Mouse (Mus musculus) hindbrain, embryonic 15.5 days (tissue): ENCODE measurements around the gene Plekhg5. TPM values are rescaled to one million over a fixed set of nuclear protein-coding genes. Genes with fewer than 3 reads are reported as not detected.

Experiments used
- ATAC-seq: fragments of 200-750 bp; cut with Nextera tagmentation; 2 replicates; pipeline ENCODE4 v1.8.0; 2017; ENCODE audit warnings: low read depth, moderate number of reproducible peaks, moderate TSS enrichment; ENCODE audit not compliant: low FRiP score
- H3K27ac ChIP-seq: fragments of 300-500 bp; sonication (generic); replicated peaks from 2 replicates; pipeline ENCODE4 v1.5.1; 2015; ENCODE audit warnings: mild to moderate bottlenecking, inconsistent platforms
- H3K27me3 ChIP-seq: fragments of 300-500 bp; sonication (generic); 2 replicates; pipeline ENCODE4 v1.6.1; 2015; ENCODE audit warnings: control low read depth, inconsistent platforms
- H3K36me3 ChIP-seq: fragments of 300-500 bp; sonication (generic); 2 replicates; pipeline ENCODE4 v1.6.1; 2015; ENCODE audit warnings: control low read depth, inconsistent platforms
- H3K4me1 ChIP-seq: fragments of 300-500 bp; sonication (generic); replicated peaks from 2 replicates; pipeline ENCODE4 v1.6.1; 2015; ENCODE audit warnings: control low read depth, inconsistent platforms
- H3K4me2 ChIP-seq: fragments of 300-500 bp; sonication (generic); 2 replicates; pipeline ENCODE4 v1.6.1; 2015; ENCODE audit warnings: moderate library complexity, mild to moderate bottlenecking, inconsistent platforms
- H3K4me3 ChIP-seq: fragments of 300-500 bp; sonication (generic); 2 replicates; pipeline ENCODE4 v1.5.1; 2015; ENCODE audit warnings: mild to moderate bottlenecking, inconsistent platforms
- H3K9ac ChIP-seq: fragments of 300-500 bp; sonication (generic); 2 replicates; pipeline ENCODE4 v1.6.1; 2015; ENCODE audit warnings: inconsistent platforms
- H3K9me3 ChIP-seq: fragments of 300-500 bp; sonication (generic); 2 replicates; pipeline ENCODE4 v1.6.1; 2016; ENCODE audit warnings: control low read depth, inconsistent platforms
- WGBS: fragments of 180-500 bp; shearing (Covaris S2); methylation state at CpG from one replicate; pipeline ENCODE4 v1.1.7; 2015; 5-methylcytosine and 5-hydroxymethylcytosine counted together
- polyA plus RNA-seq: library from polyadenylated mRNA; unstranded; fragments of >200 nt; fragmentation: Nextera tagmentation; extraction: Ambion mirVana; gene quantifications from 2 replicates; pipeline ENCODE4 v1.2.1, GENCODE M21; 2015

Gene Plekhg5
- polyA plus RNA-seq, 1 experiment from 2014 or later = 13.5 TPM

DNA sequence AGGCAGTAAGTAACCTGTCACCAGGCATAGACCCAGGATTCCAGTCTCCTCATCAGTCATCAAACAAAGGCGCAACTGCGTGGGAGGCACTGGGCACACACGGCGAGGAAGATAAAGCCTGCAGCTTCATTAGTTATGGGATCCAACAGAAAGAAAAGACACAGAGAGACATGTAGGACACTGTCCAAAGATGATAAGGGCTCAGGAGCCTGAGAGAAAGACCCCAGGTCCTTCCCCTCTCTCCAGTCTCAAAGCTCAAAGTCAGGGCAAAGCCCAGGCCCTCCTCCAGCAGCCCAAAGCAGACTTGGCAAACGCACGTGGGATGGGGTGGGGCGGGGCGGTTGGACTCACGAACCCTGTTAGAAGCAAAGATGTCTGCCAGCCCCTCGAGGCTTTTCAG is 73.2 kb downstream of the Plekhg5 start:
- no peaks in the 10 kb centered on the region for H3K36me3 ChIP-seq
- H3K27me3 ChIP-seq = peaks cover 37% of the 10 kb centered on the region

GRCm38 (mm10) chr4:152146033-152146827 is 73.9 kb downstream of the Plekhg5 start:
- Histone ChIP-seq H3K4me1 (no peaks in the 10 kb centered on the region), H3K27ac (no peak overlapping the region), H3K36me3 (no peaks in the 10 kb centered on the region), H3K4me3 (no peak overlapping the region), H3K9me3 (no peaks in the 10 kb centered on the region), H3K9ac (no peak overlapping the region), H3K27me3 (peaks cover 37% of the 10 kb centered on the region), H3K4me2 (no peak overlapping the region)
- no peak for ATAC-seq
- WGBS = 72% methylated on average over 11 of the region's 11 CpGs

More for the DNA sequence above, 73.2 kb downstream of the Plekhg5 start:
- Histone ChIP-seq H3K27ac (no peak overlapping the region), H3K4me3 (no peak overlapping the region), H3K9me3 (no peaks in the 10 kb centered on the region), H3K4me1 (no peaks in the 10 kb centered on the region), H3K9ac (no peak overlapping the region), H3K4me2 (no peak overlapping the region)
- WGBS = 68% methylated on average over 10 of the region's 10 CpGs
- ATAC-seq = no peak

DNA sequence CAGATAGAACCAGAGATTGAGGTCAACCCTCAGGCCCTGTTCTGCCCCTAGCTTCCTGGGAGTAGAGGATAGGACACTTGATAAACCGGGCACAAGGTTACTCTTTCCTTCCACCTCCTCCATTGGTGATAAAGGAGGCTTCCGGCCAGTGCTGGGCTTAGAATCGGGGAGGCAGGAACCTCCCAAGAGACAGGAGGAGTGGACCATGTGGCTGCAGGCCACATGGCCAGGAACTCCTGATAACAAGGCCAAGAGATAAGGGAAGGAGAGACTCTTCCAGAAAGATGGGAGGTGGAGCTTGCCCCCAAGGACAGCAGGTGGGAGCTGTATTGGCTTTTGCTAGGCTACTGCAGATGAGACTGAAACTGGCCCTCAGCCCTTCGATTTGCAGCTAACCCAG is 78.2 kb downstream of the Plekhg5 start:
- Histone ChIP-seq H3K4me3 (no peak overlapping the region), H3K4me2 (no peak overlapping the region), H3K9me3 (no peaks in the 10 kb centered on the region), H3K36me3 (no peaks in the 10 kb centered on the region), H3K9ac (no peak overlapping the region), H3K4me1 (peaks cover 13% of the 10 kb centered on the region), H3K27ac (no peak overlapping the region), H3K27me3 (peaks cover 65% of the 10 kb centered on the region)
- WGBS = 82% methylated on average over 4 of the region's 4 CpGs
- no peak for ATAC-seq

- Histone ChIP-seq H3K4me3 (peak overlapping the region; percentile 25), H3K27me3 (peaks cover 66% of the 10 kb centered on the region), H3K36me3 (no peaks in the 10 kb centered on the region), H3K4me1 (peaks cover 13% of the 10 kb centered on the region), H3K9me3 (no peaks in the 10 kb centered on the region), H3K9ac (no peak overlapping the region), H3K4me2 (peak overlapping the region; percentile 48), H3K27ac (no peak overlapping the region)
- ATAC-seq = no peak
- WGBS = 23% methylated on average over 7 of the region's 7 CpGs
Observed at GRCm38 (mm10) chr4:152151451-152151965, 79.2 kb downstream of the Plekhg5 start.

- Histone ChIP-seq H3K9me3 (no peaks in the 10 kb centered on the region), H3K4me2 (peak within 1 kb of the TSS; percentile 48), H3K36me3 (no peaks in the 10 kb centered on the region), H3K27ac (no peak within 1 kb of the TSS), H3K27me3 (peaks cover 67% of the 10 kb centered on the region), H3K9ac (no peak within 1 kb of the TSS), H3K4me3 (peak within 1 kb of the TSS; percentile 25), H3K4me1 (peaks cover 13% of the 10 kb centered on the region)
- ATAC-seq = peak; percentile 61; the same call in 1 of the 2 replicates
- under 1% methylated on average over 51 of the region's 57 CpGs for WGBS
Observed at GRCm38 (mm10) chr4:152151966-152152544, 79.8 kb downstream of the Plekhg5 start, which contains the start of gene Espn. Gene Espn, minus strand, starts transcription at chr4:152152371.

- no peak overlapping the region for H3K27ac ChIP-seq
- H3K9ac ChIP-seq = 0 out of 2 replicates have a peak overlapping the region, but pooled peaks have one; percentile 16
- ATAC-seq = no peak
- H3K27me3 ChIP-seq = peaks cover 78% of the 10 kb centered on the region
- H3K9me3 ChIP-seq = no peaks in the 10 kb centered on the region
- 2% methylated on average over 23 of the region's 23 CpGs for WGBS
- peaks cover 19% of the 10 kb centered on the region for H3K4me1 ChIP-seq
- H3K4me3 ChIP-seq = peak overlapping the region; percentile 21
- no peaks in the 10 kb centered on the region for H3K36me3 ChIP-seq
- peak overlapping the region; percentile 43 for H3K4me2 ChIP-seq
Observed at GRCm38 (mm10) chr4:152153771-152154177, 81.5 kb downstream of the Plekhg5 start.

GRCm38 (mm10) chr4:152155019-152155418 is 82.7 kb downstream of the Plekhg5 start:
- Histone ChIP-seq H3K9me3 (no peaks in the 10 kb centered on the region), H3K4me1 (peaks cover 29% of the 10 kb centered on the region), H3K4me3 (no peak overlapping the region), H3K9ac (no peak overlapping the region), H3K4me2 (no peak overlapping the region), H3K27ac (no peak overlapping the region), H3K36me3 (no peaks in the 10 kb centered on the region), H3K27me3 (peaks cover 83% of the 10 kb centered on the region)
- ATAC-seq = no peak
- 74% methylated on average over 4 of the region's 4 CpGs for WGBS

DNA sequence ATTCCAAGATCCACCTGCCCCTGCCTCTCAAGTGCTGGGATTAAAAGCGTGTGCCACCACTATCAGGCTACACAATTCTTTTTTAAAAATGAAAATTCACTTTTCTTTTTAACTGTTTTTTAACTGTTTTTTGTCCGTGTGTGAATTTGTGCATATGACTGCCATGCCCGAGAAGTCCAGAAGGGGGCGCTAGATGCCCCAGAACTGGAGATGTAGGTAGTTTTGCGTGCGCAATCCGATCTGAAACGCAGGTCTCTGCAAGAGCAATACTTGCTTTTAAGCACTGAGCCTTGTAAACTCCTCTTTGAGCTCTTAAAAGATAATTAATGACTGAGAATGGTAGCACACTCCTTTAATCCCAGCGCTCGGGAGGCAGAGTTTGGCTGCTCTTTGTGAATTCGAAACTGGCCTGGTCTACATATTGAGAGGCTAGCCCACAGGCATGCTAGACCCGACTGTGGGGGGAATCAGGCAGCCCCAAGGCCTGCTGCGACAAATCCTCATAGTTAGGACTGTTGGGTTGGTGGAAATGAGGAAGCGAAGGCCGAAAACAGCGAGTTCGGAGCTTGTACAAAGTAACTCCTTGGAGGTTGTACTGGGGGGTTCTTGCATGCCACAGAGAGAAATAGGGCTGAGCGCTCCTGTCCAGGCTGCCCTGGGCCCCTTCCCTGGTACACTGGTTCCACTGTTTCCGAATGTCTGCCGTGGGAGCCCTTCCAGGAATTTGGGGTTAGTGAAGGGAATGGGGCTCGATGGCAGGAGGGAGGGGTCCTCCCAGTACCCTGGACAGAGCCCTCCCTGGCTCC is 85.7 kb downstream of the Plekhg5 start:
- H3K27ac ChIP-seq = no peak overlapping the region
- WGBS = 17% methylated on average over 21 of the region's 21 CpGs
- peaks cover 80% of the 10 kb centered on the region for H3K27me3 ChIP-seq
- no peaks in the 10 kb centered on the region for H3K9me3 ChIP-seq
- peak overlapping the region; percentile 31 for H3K4me2 ChIP-seq
- no peaks in the 10 kb centered on the region for H3K36me3 ChIP-seq
- H3K4me3 ChIP-seq = peak overlapping the region; percentile 7
- ATAC-seq = no peak
- no peak overlapping the region for H3K9ac ChIP-seq
- peaks cover 23% of the 10 kb centered on the region for H3K4me1 ChIP-seq

DNA sequence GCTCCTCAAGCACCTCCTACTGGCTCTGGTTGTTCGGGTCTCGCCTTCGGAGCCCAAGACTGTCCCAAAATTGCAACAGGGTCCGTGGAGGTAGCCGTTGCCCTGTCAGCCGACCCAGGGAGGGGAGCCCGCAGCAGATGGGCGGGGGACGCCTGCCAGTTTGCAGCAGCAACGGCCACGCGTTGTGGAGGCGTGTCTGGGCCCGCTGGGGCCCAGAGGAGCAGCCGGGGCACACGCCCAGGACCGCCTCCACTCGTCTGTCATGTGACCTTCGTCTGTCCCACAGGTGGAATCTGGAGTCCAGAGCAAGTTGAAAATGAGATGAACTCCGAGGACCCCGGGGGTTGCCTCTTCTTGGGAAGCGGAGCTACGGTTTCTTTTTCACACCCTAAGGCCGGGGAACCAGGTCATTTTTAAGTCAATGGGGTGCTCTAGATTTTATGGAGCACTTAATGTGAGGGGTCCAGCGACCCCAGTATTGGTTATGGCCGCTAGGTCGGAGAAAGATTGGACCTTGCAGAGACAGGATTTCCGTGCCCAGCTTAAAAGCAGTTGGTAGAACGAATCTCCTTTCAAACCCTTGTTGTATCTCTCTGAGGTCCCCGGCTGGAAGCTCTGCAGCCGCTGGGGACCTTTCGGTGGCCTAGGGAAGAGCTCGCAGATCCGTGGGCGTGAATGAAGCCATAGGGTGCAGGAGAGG is 86.4 kb downstream of the Plekhg5 start, which contains the start of gene Hes2:
Gene Hes2, plus strand, starts transcription at position 283 of the 700 bp plus-strand sequence.
- ATAC-seq = no peak; the same call in 1 of the 2 replicates
- Histone ChIP-seq H3K9ac (no peak within 1 kb of the TSS), H3K4me3 (peak within 1 kb of the TSS; percentile 7), H3K4me2 (peak within 1 kb of the TSS; percentile 31), H3K36me3 (no peaks in the 10 kb centered on the region), H3K9me3 (no peaks in the 10 kb centered on the region), H3K4me1 (peaks cover 19% of the 10 kb centered on the region), H3K27me3 (peaks cover 74% of the 10 kb centered on the region), H3K27ac (no peak within 1 kb of the TSS)
- 2% methylated on average over 35 of the region's 35 CpGs for WGBS

DNA sequence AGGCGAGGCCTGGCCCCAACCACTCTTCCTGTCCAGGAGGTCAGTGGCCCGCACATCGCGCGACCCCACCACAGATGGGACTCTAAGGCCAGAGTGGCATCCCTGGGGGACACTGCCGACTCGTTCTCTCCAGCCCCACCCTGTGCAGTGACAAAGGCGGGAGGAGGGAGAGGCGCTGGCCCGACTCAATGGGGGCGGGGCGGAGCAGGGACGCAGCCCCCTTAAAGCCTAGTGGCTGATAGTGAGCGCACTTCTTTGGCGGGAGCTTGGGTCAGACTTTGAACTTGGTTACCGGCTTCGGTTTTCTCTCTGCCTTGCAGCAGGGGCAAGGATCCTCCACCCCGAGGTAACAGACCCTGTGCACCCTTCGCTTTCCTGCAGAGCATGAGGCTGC is 87.0 kb downstream of the Plekhg5 start:
- Histone ChIP-seq H3K36me3 (no peaks in the 10 kb centered on the region), H3K4me1 (peaks cover 16% of the 10 kb centered on the region), H3K27me3 (peaks cover 71% of the 10 kb centered on the region), H3K4me3 (peak overlapping the region; percentile 2; the same call in 1 of the 2 replicates), H3K9me3 (no peaks in the 10 kb centered on the region), H3K4me2 (peak overlapping the region; percentile 31), H3K27ac (no peak overlapping the region), H3K9ac (no peak overlapping the region)
- under 1% methylated on average over 18 of the region's 19 CpGs for WGBS
- no peak for ATAC-seq

GRCm38 (mm10) chr4:152160748-152161147 is 88.5 kb downstream of the Plekhg5 start:
- Histone ChIP-seq H3K9me3 (no peaks in the 10 kb centered on the region), H3K9ac (no peak overlapping the region), H3K36me3 (no peaks in the 10 kb centered on the region), H3K4me2 (no peak overlapping the region), H3K27me3 (peaks cover 68% of the 10 kb centered on the region), H3K4me1 (peaks cover 16% of the 10 kb centered on the region), H3K4me3 (no peak overlapping the region), H3K27ac (no peak overlapping the region)
- no peak for ATAC-seq
- 42% methylated on average over 4 of the region's 4 CpGs for WGBS
